Mouse (Mus musculus) lung, postnatal 0 days (tissue): ENCODE data around the gene Negr1.

Experiments used
- CTCF ChIP-seq: IDR thresholded peaks from 2 replicates; pipeline ENCODE4 v1.5.1; 2016; ENCODE audit warnings: antibody characterized with exemption, mild to moderate bottlenecking
- EP300 ChIP-seq: IDR thresholded peaks from 2 replicates; pipeline ENCODE4 v1.6.1; 2016; ENCODE audit warnings: antibody characterized with exemption, mild to moderate bottlenecking, control low read depth

DNA sequence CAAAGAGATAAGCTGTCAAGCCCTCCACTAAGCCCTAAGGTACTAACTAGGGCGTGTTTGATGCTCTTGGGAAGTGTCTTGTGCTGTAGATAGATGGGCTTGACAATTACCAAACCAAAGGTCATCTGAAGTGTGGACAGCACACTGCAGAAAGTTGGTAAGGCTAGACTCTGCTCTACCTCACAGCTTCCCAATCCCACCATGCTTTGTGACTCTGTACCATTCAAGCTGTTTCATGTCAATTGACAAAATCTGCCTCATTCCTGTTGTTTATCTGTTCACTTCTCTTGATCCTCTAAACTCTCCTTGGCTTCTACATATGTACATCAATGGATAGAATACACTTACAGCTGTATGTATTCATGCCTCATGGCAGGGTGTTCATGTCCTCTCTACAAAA is 224.8 kb downstream of the Negr1 start:
- TF ChIP-seq CTCF = no peak
- TF ChIP-seq EP300 = no peak
